Mouse (Mus musculus) kidney, embryonic 16.5 days (tissue): ENCODE measurements at regions not wholly inside any gene's neighbourhood (a gene's known extent, or its start where the extent isn't known, plus 50 kb on each side); places are given as distances from the start of the nearest gene placed in this dataset.
"Not testable (repeated sequence)": the region's sequence is repeated elsewhere in the genome, so short reads cannot be mapped to it uniquely, and the experiment has no call there.

Experiments
- ATAC-seq: fragments of 200-750 bp; cut with Nextera tagmentation; 2 replicates; pipeline ENCODE4 v1.8.0; 2017; ENCODE audit warnings: moderate TSS enrichment; ENCODE audit not compliant: low FRiP score, low TSS enrichment
- H3K27ac ChIP-seq: fragments of 300-500 bp; sonication (generic); 2 replicates; pipeline ENCODE4 v1.5.1; 2014; ENCODE audit warnings: low read length
- H3K27me3 ChIP-seq: fragments of 300-500 bp; sonication (generic); 2 replicates; pipeline ENCODE4 v1.6.1; 2014; ENCODE audit warnings: low read length, control low read depth, mixed read lengths; ENCODE audit not compliant: insufficient read depth
- H3K36me3 ChIP-seq: fragments of 300-500 bp; sonication (generic); 2 replicates; pipeline ENCODE4 v1.6.1; 2014; ENCODE audit warnings: low read length, control low read depth, mixed read lengths; ENCODE audit not compliant: insufficient read depth
- H3K4me1 ChIP-seq: fragments of 300-500 bp; sonication (generic); 2 replicates; pipeline ENCODE4 v1.6.1; 2014; ENCODE audit warnings: low read length, control low read depth, mixed read lengths; ENCODE audit not compliant: insufficient read depth
- H3K4me2 ChIP-seq: fragments of 300-500 bp; sonication (generic); replicated peaks from 2 replicates; pipeline ENCODE4 v1.6.1; 2014; ENCODE audit warnings: low read depth, low read length
- H3K4me3 ChIP-seq: fragments of 300-500 bp; sonication (generic); 2 replicates; pipeline ENCODE4 v1.5.1; 2014; ENCODE audit warnings: mild to moderate bottlenecking, low read length
- H3K9ac ChIP-seq: fragments of 300-500 bp; sonication (generic); replicated peaks from 2 replicates; pipeline ENCODE4 v1.6.1; 2014; ENCODE audit warnings: low read length
- H3K9me3 ChIP-seq: fragments of 300-500 bp; sonication (generic); 2 replicates; pipeline ENCODE4 v1.6.1; 2016; ENCODE audit warnings: low read length, control low read depth
- WGBS: fragments of 180-500 bp; shearing (Covaris S2); extraction: QIAGEN DNeasy Blood & Tissue Kit; methylation state at CpG from one replicate; pipeline ENCODE4 v1.1.7; 2014; 5-methylcytosine and 5-hydroxymethylcytosine counted together

DNA sequence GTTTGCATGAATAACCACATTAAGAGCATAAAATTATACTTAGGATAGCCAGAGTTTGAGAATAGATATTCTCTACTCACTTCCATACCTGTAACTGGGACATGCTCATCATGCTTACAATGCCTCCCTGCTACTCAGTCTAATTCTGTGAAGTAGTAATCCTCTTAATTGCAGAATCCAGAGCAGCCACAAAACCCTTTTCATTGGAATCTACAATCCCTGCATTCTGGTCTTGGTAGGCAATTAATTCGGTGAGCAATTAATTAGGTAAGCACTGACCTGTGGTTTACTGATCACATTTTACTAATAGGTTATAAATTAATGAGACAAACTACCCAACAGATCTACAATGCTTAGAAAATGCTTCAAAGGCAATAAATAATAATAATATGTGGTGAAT, 316.5 kb upstream of the Sema3a start:
- ATAC-seq = no peak
- H3K9ac ChIP-seq = no peak overlapping the region

DNA sequence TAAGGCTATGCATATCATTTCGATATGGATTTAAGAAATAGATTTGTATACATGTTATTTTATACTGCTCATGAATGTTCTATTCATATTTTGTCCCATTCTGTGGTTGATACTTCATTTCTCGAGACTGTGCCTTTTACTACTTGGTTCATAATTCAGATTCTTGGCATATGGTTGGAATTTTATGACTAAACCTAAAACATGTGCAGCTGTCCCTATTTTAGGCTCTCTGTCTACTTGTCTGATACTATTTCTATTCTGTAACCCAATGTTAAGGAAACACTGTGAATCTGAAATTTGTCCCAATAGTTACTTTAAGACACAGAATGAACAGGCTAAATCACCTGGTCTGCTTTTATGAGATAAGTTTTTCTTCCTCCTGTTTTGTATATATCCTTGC, 315.3 kb upstream of the Sema3a start:
- no peak overlapping the region for H3K27ac ChIP-seq
- H3K4me3 ChIP-seq = no peak overlapping the region
- H3K4me1 ChIP-seq = no peaks in the 10 kb centered on the region
- ATAC-seq = no peak
- H3K9ac ChIP-seq = no peak overlapping the region
- H3K9me3 ChIP-seq = no peaks in the 10 kb centered on the region
- no peak overlapping the region for H3K4me2 ChIP-seq
- H3K36me3 ChIP-seq = no peaks in the 10 kb centered on the region
- no peaks in the 10 kb centered on the region for H3K27me3 ChIP-seq
- 74% methylated on average over 2 of the region's 2 CpGs for WGBS

More for the DNA sequence above, 316.5 kb upstream of the Sema3a start:
- 84% methylated on average over 1 of the region's 1 CpGs for WGBS
- Histone ChIP-seq H3K4me3 (no peak overlapping the region), H3K9me3 (no peaks in the 10 kb centered on the region), H3K4me2 (no peak overlapping the region), H3K36me3 (no peaks in the 10 kb centered on the region), H3K27ac (no peak overlapping the region), H3K27me3 (no peaks in the 10 kb centered on the region), H3K4me1 (no peaks in the 10 kb centered on the region)

DNA sequence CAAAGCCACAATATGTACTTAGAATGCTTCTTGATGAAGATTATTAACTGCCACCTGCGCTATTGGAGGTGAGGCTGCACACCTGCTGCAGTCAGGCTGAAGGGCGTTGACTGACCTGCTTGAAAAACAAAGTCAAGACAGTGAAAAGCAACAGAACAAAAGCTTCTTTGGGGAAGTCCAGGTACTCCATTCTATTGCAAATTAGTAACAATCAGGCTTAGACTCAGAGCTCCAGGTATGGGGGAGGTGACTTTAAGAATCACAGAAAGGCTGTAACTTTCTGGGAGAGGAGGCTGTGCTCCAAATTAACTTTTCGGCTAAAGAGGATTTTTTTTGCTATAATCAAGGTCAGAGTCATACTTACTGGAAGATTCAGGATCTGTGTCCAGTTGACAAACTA, 278.0 kb upstream of the Sema3a start:
- H3K36me3 ChIP-seq, H3K4me1 ChIP-seq, ATAC-seq, H3K27ac ChIP-seq, H3K4me2 ChIP-seq, H3K27me3 ChIP-seq, H3K9ac ChIP-seq, H3K4me3 ChIP-seq: not testable (repeated sequence)
- 82% methylated on average over 3 of the region's 3 CpGs for WGBS
- H3K9me3 ChIP-seq = peaks cover 18% of the 10 kb centered on the region

DNA sequence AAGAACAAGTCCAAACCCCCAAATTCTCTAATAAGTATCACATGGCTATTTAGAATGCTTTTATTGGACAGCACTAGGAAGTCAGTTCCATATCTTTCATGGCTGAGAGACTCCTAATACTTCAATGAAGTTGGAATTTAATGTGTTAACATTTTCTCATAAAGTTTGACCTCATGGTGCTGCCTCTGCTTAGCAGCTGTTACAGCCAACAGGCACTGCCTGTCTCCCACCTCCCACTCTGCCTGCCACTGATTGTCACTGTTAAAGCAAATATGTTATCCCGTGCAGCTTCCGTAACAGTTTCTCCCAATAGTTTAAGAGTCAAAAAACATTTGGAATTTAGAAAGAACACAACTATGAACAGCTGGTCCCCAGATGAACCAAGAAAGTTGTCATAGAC, 268.3 kb upstream of the Sema3a start:
- no peak for ATAC-seq
- Histone ChIP-seq H3K9me3 (no peaks in the 10 kb centered on the region), H3K27me3 (no peaks in the 10 kb centered on the region), H3K9ac (no peak overlapping the region), H3K4me2 (no peak overlapping the region), H3K27ac (no peak overlapping the region), H3K4me3 (no peak overlapping the region), H3K36me3 (no peaks in the 10 kb centered on the region), H3K4me1 (no peaks in the 10 kb centered on the region)
- WGBS = 53% methylated on average over 2 of the region's 2 CpGs

DNA sequence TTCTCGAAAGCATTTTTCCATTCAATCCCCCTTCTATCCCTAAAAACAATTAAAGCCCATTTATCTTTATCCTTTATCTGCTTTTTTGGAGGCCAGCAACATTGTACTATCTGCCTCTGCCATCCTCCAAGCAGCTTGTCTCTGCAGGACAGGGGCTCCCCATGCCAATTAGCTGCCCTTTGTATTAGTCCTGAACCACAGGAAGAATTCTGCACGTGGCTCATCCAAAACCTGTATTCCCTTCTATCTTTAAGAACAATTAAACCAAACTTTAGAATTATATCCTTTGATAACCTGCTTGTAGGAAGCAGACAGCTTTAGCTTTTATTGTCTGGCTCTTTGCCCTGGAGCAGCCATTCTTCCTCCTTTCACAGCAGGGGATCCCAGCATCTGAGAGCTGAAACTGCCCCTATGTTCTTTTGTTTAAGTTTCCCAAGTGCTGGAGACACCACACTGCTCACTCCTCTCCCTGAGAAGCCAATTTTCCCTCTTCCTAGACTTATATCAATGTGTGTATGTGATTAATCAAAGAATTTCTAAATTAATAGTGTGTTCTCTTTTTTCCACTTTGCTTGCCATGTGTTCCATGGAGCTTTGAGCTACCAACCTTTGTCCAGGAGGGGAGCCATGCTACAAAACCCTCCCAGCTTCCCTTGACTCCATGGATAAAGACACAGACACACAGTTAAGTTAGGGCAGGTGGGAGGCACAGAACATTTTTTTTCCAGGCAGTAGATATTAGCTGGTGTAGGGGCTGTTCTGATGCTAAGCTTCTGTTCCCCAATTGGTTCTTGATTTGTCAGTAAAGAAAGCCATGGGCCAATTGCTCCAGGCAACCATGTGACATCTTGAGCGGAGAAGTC, 256.6 kb upstream of the Sema3a start:
- no peaks in the 10 kb centered on the region for H3K4me1 ChIP-seq
- H3K9ac ChIP-seq = no peak overlapping the region
- no peak overlapping the region for H3K27ac ChIP-seq
- no peak overlapping the region for H3K4me2 ChIP-seq
- no peak for ATAC-seq
- 62% methylated on average over 3 of the region's 3 CpGs for WGBS
- no peaks in the 10 kb centered on the region for H3K9me3 ChIP-seq
- H3K36me3 ChIP-seq = no peaks in the 10 kb centered on the region
- no peaks in the 10 kb centered on the region for H3K27me3 ChIP-seq
- no peak overlapping the region for H3K4me3 ChIP-seq

DNA sequence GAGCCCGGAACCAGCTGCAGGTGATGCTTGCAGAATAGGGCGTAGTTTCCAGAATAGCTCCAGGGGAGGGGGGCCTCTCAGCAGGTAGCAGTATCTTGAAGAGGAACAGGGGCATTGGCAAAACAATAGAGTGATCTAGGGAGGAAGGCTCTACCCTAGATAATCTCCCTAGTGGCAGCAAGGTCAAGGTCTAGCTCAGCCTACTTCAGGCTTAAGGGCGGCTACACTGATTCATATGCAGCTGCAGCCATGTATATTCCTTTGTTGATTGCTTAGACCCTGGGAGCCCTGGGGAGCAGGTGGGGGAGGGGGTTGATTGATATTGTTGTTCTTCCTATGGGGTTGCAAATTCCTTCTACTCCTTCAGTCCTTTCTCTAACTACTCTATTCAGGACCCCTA, 252.3 kb upstream of the Sema3a start:
- H3K4me3 ChIP-seq = no peak overlapping the region
- no peak overlapping the region for H3K27ac ChIP-seq
- no peaks in the 10 kb centered on the region for H3K4me1 ChIP-seq
- no peak for ATAC-seq
- no peaks in the 10 kb centered on the region for H3K9me3 ChIP-seq
- H3K27me3 ChIP-seq = no peaks in the 10 kb centered on the region
- no peak overlapping the region for H3K4me2 ChIP-seq
- H3K36me3 ChIP-seq = no peaks in the 10 kb centered on the region
- 94% methylated on average over 3 of the region's 3 CpGs for WGBS
- no peak overlapping the region for H3K9ac ChIP-seq

DNA sequence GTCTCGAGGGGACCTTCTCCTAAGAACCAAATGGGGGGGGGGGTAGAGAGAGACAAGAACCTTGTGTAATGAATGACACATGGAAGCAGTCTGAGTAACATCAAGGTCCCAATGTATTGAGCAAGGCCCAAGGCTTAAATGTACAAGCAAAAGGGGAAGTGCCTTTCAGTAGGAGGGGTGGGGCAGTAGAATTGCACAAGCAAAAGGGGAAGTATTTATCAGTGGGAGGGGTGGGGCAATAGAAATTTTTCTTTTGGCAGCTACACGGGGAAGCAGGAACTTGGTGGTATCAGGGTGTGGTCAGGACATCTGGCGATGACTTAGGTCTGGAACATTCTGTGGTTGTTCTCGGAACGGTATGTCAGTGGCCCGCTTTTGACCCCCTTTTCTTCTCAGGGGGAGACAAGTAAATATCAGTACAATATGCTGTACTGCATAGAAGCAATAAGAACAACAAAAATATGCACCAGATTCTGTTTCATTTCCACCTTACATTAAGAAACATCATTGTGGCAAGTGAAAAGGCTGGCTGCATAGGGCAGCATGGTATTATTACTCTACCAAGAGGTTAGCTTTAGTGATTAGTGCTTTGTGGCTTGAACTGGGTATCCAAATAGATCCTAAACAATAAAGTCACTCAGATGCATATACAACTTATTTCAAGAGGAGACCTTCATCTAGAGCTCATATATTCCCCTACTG, 247.5 kb upstream of the Sema3a start:
- no peaks in the 10 kb centered on the region for H3K4me1 ChIP-seq
- WGBS = 90% methylated on average over 6 of the region's 6 CpGs
- no peak overlapping the region for H3K9ac ChIP-seq
- H3K4me2 ChIP-seq = no peak overlapping the region
- ATAC-seq = no peak
- no peak overlapping the region for H3K4me3 ChIP-seq
- no peak overlapping the region for H3K27ac ChIP-seq
- H3K27me3 ChIP-seq = no peaks in the 10 kb centered on the region
- H3K36me3 ChIP-seq = no peaks in the 10 kb centered on the region
- no peaks in the 10 kb centered on the region for H3K9me3 ChIP-seq

DNA sequence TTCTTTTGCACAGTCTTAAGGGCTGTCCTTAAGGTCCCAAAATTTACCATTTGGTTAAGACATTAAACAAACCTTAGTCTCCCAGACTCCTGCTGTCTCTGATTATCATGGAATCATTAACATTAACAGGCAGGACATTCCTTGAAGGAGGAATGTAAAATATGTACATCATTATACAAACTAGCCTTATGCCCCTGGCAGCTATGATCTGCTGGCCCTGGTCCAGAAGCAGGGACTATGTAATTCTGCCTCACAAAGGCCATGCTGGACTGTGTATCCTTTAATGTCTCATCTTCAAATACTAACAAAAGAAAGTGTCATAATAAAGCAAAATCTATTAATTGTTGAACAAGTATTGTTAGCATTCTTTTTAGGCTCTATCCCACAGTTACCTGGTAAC, 232.9 kb upstream of the Sema3a start:
- Histone ChIP-seq H3K4me1 (no peaks in the 10 kb centered on the region), H3K4me2 (no peak overlapping the region), H3K27ac (no peak overlapping the region), H3K4me3 (no peak overlapping the region), H3K27me3 (no peaks in the 10 kb centered on the region), H3K9ac (no peak overlapping the region), H3K36me3 (no peaks in the 10 kb centered on the region), H3K9me3 (no peaks in the 10 kb centered on the region)
- no peak for ATAC-seq

DNA sequence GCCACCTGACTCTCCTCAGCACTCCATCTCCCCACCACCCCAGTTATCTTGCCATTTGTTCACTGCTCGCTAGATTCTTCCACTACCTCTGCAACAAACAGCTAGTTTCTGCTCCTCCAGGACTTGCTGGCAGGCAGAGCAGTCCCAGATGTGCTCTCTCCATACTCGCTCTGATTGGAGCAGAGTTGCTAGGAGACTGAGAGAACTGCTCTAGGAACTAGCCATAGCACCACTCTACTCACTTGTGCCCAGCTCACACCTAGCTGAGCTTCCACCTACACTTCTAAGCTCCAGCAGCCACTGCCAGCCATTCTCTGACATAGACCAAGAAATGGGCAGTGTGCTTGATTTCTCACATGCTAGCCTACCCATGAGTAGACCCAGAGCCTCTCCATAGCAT, 230.6 kb upstream of the Sema3a start:
- WGBS = 55% methylated on average over 2 of the region's 2 CpGs
- no peak overlapping the region for H3K27ac ChIP-seq

DNA sequence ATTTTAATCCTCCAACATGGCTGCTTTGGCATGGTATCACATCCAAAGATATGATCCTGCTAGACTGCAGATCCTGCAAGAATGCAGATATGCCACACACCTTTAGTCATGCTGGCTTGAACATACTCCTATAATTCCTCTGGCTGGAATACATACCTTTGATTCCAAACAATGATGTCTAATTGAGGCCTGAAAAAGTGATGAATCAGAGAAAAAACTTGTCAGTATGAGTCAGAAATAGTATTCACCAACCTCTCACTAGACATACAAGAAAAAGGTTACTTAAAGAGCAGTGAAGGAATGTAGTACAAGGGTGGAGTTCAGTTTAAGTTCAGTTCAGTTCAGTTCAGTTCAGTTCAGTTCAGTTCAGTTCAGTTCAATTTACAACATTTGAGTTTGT, 214.5 kb upstream of the Sema3a start:
- Histone ChIP-seq H3K36me3 (no peaks in the 10 kb centered on the region), H3K27ac (no peak overlapping the region), H3K9ac (no peak overlapping the region)

More for the DNA sequence above, 230.6 kb upstream of the Sema3a start:
- Histone ChIP-seq H3K4me3 (no peak overlapping the region), H3K36me3 (no peaks in the 10 kb centered on the region), H3K9me3 (no peaks in the 10 kb centered on the region), H3K9ac (no peak overlapping the region), H3K4me2 (no peak overlapping the region), H3K4me1 (no peaks in the 10 kb centered on the region), H3K27me3 (no peaks in the 10 kb centered on the region)
- no peak for ATAC-seq

More for the DNA sequence above, 214.5 kb upstream of the Sema3a start:
- ATAC-seq = no peak
- Histone ChIP-seq H3K4me3 (no peak overlapping the region), H3K4me2 (no peak overlapping the region), H3K4me1 (no peaks in the 10 kb centered on the region), H3K9me3 (0 out of 2 replicates have a peak, but pooled peaks cover 5% of the 10 kb centered on the region), H3K27me3 (no peaks in the 10 kb centered on the region)
